Mouse (Mus musculus): ENCODE results near the gene Eef1akmt1. TPM values are rescaled to one million over a fixed set of nuclear protein-coding genes. Genes with fewer than 3 reads are reported as not detected.

The Eef1akmt1 gene
- polyA plus RNA-seq, 1 experiment, result 52.5 TPM

DNA sequence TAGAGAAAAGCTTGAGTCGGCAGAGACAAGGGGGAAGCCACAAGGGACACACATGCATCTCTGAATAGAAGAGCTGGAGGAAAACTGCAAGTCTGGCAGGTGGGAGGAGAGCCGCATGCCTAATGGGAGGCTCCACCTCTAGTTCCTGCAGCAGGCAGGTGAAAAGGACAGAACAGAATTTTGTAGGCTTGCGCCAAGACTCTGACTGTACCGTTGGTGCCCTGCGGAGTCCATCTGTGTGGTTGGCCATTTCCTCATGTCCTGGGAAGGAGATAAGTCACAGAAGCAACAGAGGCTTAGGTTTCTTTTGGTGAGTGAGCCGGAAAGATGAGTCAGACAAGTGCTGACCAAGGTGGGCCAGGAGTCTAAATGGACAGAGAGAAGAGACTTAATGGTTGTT lies 67.7 kb downstream of the Eef1akmt1 start:
- peaks cover 20% of the 10 kb centered on the region for H3K4me1 ChIP-seq (ENCODE audit: control insufficient read depth, insufficient read depth, low read length)
- no peak overlapping the region for H3K4me3 ChIP-seq (replicated peaks; ENCODE audit: insufficient read depth, low read depth, low read length)
- DNase-seq, result peak; percentile 92 to 98
- peak overlapping the region; percentile 65 for H3K27ac ChIP-seq (ENCODE audit: insufficient read depth, low read length)
- TF ChIP-seq CTCF (IDR thresholded peaks at IDR 0.05; ENCODE audit: borderline replicate concordance, insufficient read depth, low read depth, low read length) (no peak; the same call in 1 of the 2 replicates), POLR2A (IDR thresholded peaks at IDR 0.05; ENCODE audit: borderline replicate concordance, insufficient read depth, low read length) (peak; percentile 58; the same call in 1 of the 2 replicates)
- 18% methylated on average over 6 of the region's 6 CpGs for WGBS
- H3K27me3 ChIP-seq (ENCODE audit: control insufficient read depth, insufficient read depth, low read length), result no peaks in the 10 kb centered on the region

Other genes starting within 250 kb of the Eef1akmt1 start
- 21.0 and 26.0 TPM in 2 replicates for gene Cryl1, start 173.1 kb downstream of the Eef1akmt1 start, polyA plus RNA-seq (2012; rRNA removed)
- gene Ift88, start 147.6 kb downstream of the Eef1akmt1 start, polyA plus RNA-seq (2012; rRNA removed), result 15.2 and 15.4 TPM in 2 replicates
- gene Il17d, start 46.8 kb downstream of the Eef1akmt1 start, polyA plus RNA-seq (2012; rRNA removed), result 20.6 and 21.8 TPM in 2 replicates
- 9.1 and 10.6 TPM in 2 replicates for gene Xpo4, start 93.8 kb upstream of the Eef1akmt1 start, polyA plus RNA-seq (2012; rRNA removed)
- not detected in 2 replicates for gene Gm49361, start 174.5 kb upstream of the Eef1akmt1 start, polyA plus RNA-seq (2012; rRNA removed)
- 32.6 and 33.5 TPM in 2 replicates for gene Lats2, start 186.8 kb upstream of the Eef1akmt1 start, polyA plus RNA-seq (2012; rRNA removed)
- gene Sap18, start 226.6 kb upstream of the Eef1akmt1 start, polyA plus RNA-seq (2012; rRNA removed), result 25.0 and 25.5 TPM in 2 replicates

All from cerebellum, adult 2 months (tissue).